Mouse (Mus musculus): ENCODE measurements at regions not wholly inside any gene's neighbourhood (a gene's known extent, or its start where the extent isn't known, plus 50 kb on each side); places are given as distances from the start of the nearest gene placed in this dataset.

GRCm38 (mm10) chr14:95949512-95949911 is 68.5 kb downstream of the 4921530L21Rik start:
- in situ Hi-C loops (cut with MboI, MseI): no loop called here

DNA sequence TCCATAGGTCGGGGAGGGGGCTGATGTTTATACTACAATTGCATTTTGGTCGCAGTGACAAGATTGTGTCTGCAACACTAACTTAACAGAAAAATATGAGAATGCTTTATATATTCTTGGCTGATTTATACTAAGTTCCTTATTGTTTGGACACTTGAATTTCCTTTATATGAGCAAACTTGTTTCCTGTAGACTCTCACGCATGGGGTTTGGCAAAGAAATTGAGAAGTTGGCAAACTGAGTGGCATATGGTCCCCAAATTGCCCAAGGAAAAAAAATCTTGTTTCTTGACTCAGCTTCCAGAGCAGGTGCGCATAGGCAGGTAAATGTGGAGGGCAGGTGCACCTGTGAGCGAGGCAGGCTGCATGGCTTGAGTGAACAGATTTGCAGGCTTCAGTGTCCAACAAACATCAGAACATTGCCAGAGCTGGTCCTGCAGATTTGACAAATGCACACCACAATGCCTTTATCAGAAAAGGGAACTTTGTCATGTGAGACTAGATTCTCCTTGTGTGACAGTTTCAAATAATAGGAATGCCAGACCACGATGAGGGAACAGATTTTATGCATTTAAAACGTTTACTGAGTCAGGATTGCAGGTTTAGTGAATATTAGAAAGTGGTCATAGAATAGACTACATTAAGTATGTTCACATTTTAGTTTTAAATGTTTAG is 75.1 kb downstream of the 4921530L21Rik start:
- in situ Hi-C loops (cut with MboI, MseI): no loop called here

GRCm38 (mm10) chr14:95984021-95984420 is 103.0 kb downstream of the 4921530L21Rik start:
- in situ Hi-C loops (cut with MboI, MseI): no loop called here

DNA sequence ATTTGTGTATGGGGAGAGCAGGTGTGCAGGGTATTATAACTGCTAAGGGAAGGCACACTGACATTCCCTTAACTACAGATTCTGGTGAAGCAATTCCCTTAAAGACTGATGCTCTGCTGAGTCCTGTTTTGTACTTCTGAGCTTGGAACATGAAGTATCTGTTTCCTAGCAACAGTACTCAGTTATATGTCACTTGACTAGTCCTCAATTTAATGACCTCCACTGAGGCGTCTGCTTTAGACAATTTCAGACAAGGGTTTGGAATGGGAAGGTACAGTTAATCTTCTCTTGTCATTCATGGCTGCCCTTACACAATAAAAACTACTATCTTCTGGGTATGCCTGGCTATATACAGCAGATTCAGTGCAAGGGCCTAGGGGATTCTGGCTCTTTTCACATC is 117.3 kb downstream of the 4921530L21Rik start:
- in situ Hi-C loops (cut with MboI, MseI): loop anchor here in 1 of 2 experiments (5.0 kb wide), 1 partner anchor 81 kb away; no protein-coding TSS in a partner anchor

DNA sequence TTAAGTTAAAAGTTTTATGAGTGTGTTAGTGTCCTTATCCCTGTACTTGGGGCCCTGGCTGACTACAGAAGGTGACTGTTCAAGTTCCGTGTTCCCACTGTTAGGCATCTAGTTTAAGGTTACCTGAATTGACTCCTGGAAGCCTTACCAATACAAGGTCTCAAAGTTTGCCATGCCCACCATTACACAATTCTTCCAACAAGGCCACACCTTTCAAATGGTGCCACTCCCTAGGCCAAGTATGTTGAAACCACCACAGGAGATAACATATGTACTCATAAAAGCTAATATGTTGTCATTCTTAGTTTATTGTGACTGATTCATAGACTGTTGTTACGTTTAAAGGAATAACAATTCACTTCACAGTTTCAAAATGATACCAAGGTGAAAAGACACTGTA is 140.6 kb downstream of the 4921530L21Rik start:
- in situ Hi-C loops (cut with MboI, MseI): no loop called here

Measured in T-helper 17 cell (primary cell).